Mouse (Mus musculus): ENCODE measurements at regions not wholly inside any gene's neighbourhood (a gene's known extent, or its start where the extent isn't known, plus 50 kb on each side); places are given as distances from the start of the nearest gene placed in this dataset.
A peak's percentile ranks its signal among the peaks of the same experiment; 100 is the strongest.
"Not testable (repeated sequence)": the region's sequence is repeated elsewhere in the genome, so short reads cannot be mapped to it uniquely, and the experiment has no call there.

DNA sequence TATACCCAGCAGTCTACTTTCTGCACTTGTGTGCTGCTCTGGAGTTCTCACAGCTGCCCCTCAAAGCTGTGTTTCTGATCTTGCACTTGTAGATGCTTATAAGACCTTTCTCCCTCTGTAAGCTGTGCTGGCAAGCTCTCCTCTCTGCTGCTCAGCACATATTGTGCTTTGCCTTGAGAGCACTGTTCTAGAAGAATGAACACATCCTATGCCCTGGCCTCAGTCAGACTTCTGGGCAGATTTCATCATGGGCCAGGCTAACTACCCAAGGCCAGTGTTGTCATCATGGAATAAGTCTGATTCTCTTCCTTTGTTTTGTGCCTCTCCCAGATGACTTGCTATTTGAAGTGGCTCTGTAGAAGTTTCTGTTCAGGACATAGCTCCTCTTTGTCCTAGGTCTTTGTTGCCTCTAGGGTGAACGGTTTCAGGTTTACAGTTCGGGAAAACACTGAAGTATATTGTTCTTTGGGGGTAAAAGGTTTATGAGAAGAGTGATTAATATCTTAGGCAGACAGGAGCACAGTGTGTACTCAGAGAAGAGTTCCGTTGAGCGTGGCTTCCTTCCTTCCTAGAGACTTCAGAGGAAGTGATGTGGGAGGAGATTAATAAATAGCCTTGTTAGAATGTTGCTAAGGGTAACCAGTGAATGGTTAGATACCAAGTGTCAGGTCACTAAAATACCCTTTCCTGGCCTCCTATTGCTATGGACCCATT is 70.8 kb downstream of the Pcdh18 start:
- peak; percentile 8 for DNase-seq (ENCODE audit: low spot score)

DNA sequence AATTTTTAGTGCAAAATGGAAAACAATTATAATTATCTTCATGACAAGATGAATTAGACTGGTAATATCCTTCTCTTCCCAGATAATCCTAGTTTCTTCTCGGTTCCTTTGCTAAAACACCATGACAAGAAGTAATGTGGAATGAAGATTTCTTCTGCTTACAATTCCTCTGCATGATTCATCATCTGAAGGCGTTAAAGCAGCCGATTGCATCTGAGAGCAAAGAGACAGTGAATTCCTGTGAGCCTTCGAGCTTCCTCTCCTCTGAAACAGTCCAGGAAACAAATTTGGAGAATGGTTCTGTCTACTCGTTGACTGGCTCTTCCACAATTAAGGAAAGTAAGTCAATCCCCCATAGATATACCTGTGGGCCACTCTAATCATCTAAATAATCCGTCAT is 82.2 kb downstream of the Pcdh18 start:
- DNase-seq (ENCODE audit: low spot score) = no peak

DNA sequence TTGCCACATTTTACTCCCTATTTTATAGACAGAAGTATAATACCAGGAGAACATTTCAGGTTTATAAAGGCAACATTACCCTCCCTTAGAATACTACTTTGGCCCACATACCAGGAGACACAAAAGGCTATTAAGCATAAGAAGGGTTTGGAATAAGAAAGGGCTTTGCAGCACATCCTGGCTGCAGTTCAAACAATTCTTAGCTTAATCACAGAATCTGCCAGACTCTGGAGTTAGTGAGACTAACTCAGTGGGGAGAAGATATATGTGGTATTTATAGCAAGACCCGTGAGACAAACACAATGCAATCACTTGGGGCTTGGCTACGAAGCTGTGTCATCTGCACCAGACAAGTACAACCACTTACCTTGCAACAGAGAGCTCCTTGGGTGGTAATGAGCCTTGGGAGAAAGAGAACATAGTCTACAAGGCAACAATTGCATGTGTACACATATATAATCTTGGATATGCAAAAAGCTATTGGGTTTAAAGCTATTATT is 84.4 kb downstream of the Pcdh18 start:
- no peak for DNase-seq (ENCODE audit: low spot score)

DNA sequence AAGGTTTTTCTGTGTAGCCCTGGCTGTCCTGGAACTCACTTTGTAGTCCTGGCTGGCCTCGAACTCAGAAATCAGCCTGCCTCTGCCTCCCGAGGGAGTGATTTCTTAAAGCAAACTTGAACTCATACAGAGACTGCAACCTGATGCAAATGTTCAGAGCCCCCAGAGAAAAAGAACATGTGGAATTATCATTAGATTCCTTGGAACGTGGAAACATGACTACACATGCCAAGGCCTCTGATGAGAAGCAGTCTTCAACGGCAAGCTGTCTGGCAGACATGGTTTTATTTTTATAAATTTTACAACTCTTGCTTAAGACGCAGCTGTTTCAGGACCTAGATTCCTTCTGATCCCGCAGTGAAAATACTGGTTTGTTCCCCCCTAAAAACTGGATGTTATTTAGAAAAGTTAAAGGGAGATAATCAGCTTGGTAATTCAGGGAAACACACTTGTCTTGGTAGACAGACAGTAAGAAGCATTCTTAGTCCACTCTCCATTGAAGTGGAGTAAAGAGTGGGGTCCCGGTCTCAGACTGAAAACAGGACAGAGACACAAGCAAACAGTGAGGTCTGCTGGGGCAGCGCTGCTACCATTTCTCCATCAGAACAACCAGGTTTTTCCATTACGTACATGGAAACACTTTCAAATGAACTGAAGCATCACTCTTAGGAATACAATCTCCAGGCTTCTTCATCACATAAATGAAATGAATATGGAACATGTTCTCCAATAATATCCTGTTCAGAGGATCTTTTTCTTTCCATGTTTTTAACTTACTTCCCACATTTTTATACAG is 89.4 kb downstream of the Pcdh18 start:
- no peak for DNase-seq (ENCODE audit: low spot score)

DNA sequence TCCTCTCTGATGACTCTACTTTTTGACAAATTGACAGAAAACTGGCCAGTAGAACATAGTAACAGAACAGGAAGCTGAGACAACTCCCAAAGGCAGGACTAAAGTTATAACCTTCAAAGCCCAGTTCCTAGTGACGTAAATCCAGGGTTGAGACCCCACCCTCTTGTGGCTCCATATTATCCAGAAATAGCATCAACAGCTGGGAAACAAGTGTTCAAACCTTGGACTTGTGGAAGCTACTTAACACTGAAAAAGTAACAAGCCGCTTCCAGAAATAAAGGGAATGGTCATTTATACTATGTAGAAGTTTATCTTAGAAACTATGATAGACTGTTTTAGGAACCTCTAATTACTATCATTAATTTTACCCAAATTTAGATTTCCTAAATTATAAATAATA is 90.6 kb downstream of the Pcdh18 start:
- DNase-seq (ENCODE audit: low spot score) = no peak

DNA sequence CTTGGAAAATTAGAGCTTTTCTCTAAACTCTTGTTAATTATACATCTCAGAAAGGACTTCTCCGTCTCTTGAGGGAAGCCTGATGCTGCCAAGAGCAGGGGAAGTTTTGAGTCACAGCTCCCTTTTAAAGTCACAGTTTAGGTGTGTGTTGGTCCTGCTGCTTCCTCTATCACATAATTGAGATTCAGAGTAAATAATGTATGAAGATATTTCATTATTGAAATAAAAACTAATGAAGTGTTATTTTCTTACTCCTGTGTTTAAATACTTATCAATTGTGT is 108.3 kb downstream of the Pcdh18 start:
- no peak for DNase-seq (ENCODE audit: low spot score)

DNA sequence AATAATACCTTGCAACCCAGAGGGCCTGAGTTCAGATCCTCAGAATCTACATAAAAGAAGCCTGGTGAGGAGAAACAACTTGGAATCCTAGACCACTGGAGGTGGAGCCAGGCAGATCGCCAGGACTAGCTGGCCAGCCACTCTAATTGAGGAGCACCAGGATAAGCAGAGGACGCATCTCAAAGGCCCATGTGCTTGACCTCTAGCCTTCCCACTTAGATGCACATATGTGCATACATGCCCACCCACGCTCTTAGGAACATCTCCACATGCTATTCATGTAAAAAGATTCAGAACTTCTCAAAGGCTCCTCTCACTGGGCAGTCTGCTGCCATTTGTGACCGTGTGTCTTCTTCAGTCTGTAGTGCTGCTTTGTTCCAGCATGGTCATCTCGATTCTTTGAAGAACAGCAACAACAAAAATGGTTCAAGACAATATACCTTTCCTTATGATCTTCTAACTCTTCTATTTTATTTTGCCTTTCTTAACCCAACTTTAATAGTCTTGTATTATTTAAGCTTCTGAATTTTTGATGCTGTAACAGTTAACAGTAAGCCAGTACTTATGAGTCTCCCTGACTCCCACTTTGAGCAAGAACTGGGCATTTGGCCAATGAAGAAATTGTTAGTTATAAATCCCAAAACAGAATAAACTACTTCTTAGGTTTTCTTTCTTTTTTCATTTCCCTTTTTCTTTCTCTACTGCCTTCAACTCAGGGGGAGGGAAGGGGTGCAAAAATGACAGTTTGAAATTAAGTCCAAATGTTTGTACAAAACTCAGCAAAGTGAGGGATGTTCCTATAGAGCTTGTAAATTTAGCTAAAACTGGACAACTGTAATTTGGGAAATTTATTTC is 108.9 kb downstream of the Pcdh18 start:
- no peak for DNase-seq (ENCODE audit: low spot score)

DNA sequence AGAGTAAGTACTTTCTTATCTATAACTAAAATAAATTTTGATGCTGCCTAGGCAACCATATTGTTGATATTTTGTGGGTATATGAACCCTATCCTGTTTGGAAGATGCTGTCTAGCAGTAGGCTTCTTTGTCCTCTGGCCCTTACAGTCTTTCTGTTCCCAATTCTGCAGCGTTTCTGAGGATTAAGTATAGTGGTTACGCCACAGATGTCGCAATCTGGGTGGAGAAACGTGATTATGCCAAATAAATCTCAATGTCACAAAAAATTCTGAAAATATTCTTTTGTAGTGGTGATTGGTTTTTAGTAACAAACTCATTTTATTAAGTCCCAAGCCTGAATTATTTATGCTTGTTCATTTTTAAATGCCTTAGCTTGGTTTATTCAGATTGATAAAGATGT is 112.1 kb downstream of the Pcdh18 start:
- no peak for DNase-seq (ENCODE audit: low spot score)

DNA sequence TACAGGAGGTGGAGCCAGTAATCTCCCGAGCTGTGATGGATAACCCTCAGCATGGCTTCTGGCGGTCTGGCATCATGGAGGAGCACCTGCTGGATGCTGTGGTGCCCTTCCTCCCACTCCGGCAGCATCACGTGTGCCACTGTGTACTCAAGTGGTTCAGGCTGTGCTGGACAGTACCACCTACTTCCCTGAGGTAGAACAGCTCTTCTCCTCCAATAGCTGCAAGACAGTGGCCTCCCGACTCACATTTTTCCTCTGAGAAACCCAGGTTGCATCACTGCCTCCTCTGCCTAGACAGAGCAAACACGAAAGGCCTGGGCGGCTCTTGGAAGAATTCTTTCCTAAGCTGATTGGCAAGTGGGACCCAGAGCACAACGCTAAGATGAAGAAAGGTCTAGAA is 113.3 kb downstream of the Pcdh18 start:
- no peak for DNase-seq (ENCODE audit: low spot score)

DNA sequence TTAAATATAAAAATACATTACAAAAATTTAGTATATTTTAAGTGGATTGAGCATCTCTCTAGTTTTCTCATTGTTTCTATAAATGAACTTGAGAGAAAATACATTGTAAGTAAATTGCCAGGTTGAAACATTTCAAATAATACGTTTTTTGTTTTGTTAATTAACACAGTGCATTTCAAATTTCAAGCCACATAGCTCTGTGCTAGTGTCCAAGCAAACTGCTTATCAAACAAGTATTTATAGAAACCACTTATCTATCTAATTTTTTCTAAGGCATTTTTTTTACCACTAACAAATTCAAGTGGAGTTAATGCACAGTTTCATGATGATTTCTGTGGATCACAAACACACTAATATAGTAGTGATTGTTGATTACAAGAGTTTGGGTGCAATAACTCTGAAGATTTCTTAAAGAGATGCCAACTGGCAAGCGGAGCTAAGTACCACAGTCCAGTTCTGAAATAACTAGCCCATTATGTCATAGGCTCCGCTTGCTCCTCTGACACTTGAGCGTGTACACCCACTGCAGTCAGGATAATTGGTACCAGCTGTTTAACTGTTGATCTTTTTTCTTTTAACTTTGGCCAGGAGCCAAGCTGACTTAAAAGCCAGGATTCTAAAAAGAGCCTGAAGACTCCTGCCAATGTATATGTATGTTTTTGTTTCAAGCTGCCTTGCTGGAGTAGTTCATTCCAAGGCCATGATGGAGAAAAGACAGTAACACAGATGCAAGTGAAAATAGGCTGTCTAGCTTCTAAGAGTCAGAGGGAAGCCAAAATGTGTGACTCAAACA is 115.0 kb downstream of the Pcdh18 start:
- peak; percentile 90 for DNase-seq (ENCODE audit: low spot score)

DNA sequence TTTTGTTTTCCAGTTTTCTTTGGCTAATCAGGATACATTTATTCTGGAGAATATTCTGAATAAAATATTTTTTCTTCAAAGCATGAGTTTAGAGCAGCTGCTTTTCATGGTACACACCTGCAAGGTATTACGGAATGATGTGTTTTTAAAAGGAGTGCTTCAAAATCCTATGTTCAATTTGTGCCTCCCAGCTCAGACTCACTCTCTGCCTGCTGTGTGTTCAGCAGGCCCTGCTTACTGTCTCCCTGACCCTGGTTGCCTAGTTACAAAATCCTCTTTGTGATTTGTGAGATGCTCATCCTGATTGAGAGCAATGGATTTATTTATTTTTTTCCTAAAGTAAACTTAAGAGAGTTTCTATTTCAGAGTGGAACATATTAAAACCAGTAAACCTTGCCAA is 115.7 kb downstream of the Pcdh18 start:
- DNase-seq (ENCODE audit: low spot score) = peak; percentile 56

DNA sequence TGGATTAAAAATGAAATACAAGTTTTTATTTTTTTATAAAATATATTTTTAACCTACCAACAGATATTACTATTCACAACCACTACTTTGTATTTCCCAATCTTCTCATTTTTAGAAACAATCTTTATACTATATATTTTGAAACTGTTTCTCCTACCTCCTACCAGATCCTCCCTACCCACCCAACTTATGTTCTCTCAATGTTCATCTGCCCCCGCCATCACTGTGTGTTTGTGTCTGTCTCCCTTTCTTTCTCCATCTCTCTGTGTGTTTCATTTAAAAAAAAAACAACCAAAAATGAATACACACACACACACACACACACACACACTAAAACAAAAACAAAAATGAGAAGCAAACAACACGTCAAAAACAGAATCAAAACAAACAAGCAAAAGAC is 118.5 kb downstream of the Pcdh18 start:
- no peak for DNase-seq (ENCODE audit: low spot score)

DNA sequence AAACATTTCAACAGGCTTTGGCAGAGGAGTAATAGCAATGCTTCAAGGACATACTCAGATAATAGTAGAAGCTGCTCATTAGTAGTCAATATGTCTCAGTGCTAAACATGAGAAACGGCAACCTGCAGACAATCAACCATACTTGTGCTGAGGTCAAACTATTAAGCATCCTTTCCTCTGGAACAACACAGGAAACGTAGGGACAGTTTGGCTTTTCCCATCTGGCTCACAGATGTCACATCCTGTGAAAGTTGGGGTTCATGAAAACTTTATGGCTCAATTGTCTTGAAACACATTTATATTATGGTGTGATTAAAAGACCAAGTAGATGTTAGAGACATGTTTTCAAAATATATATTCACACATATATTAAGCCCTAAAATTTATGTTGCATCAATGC is 120.4 kb downstream of the Pcdh18 start:
- DNase-seq (ENCODE audit: low spot score) = peak; percentile 57

DNA sequence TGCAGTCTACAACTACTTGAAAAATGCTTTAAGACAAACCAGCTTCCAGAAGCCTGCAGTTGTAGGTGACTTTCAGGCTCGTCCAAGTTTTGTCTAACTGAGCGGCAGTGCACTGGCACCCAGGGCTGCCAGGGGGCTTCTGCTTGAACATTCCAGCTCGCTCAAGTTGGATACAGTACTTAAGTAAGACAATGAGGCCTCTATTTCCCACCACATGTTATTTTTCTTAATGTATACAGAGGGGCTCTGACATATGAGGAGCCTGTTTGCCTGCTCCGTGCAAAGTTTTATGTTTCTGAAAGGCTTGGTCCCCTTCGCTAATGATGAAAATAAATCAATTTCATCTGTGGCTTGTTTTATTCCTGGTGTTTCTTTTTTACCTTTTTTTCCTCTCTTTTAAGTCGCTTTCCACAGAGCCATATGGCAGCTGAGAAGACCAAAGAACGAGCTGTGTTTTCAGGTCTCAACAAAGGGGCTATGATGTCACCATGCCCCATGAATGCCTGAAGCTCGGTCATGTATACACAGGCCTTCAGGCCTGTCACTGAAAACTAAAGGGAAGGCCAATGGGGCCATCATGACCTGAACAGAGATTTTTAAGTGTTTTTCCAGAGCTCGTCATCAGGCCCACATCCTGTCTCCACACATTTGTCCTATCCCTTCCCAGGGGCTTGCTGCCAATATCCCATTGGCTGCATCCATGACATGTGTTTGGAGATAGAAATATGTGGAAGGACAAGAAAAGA is 164.2 kb downstream of the Pcdh18 start:
- DNase-seq (ENCODE audit: low spot score) = peak; percentile 73

DNA sequence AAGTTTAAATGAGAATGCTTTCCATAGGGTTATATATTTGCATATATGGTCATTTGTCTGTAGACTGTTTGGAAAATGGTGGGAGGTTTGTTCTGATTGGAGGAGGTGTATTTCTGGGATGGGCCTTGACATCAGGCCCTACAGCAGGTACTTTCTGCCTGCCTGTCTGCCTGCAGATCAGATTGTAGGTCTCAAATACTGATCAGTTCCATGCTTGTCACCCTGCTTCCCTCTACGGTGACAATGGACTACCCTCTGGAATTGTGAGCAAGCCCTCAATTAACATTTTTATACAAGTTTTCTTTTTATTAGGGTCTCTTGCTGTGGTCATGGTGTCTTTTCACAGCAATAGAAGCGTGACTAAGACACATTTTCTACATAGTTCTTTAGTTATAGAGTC is 166.9 kb downstream of the Pcdh18 start:
- DNase-seq (ENCODE audit: low spot score) = no peak

DNA sequence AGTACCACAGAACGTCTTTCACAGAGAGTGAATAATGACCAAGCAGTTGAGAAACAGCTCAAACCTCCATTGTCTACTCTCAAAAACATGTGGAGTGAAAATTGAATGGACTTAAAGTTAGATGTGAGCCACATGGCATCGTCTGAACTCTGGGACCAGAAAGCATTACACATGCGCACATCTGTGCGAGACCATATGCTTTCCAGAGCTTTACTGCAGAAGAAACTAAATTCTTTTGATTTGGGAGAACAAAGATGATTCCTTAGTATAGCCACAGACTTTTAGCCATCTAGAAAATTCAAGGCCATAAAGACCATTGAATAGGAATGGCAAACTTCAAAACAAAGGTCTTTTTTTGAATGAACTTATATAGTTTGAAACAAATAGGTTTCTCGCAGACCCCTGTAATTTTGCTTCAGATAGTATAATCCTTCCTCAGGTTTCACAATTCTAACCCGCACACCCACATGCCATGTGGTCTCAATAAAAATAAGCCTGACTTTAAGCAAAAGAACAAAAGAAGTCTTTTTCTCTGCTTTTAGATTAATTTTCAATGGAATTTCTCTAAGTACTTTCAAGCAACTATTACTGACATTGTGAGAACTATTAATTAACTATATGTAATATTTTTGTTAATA is 170.5 kb downstream of the Pcdh18 start:
- peak; percentile 60 for DNase-seq (ENCODE audit: low spot score)

DNA sequence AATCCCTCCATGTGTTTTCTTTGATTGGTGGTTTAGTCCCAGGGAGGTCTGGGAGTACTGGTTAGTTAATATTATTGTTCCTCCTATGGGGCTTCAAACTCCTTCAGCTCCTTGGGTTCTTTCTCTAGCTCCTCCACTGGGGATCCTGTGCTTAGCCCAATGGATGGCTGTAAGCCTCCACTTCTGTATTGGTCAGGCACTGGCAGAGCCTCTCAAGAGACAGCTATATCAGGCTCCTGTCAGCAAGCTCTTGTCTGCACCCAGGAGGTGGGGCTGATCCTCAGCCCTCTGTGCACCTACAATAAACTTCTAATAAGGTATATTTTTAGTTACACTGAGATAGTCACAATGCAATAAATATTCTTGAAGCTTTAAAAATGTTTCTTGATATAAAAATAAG is 171.2 kb downstream of the Pcdh18 start:
- DNase-seq (ENCODE audit: low spot score) = not testable (repeated sequence)

DNA sequence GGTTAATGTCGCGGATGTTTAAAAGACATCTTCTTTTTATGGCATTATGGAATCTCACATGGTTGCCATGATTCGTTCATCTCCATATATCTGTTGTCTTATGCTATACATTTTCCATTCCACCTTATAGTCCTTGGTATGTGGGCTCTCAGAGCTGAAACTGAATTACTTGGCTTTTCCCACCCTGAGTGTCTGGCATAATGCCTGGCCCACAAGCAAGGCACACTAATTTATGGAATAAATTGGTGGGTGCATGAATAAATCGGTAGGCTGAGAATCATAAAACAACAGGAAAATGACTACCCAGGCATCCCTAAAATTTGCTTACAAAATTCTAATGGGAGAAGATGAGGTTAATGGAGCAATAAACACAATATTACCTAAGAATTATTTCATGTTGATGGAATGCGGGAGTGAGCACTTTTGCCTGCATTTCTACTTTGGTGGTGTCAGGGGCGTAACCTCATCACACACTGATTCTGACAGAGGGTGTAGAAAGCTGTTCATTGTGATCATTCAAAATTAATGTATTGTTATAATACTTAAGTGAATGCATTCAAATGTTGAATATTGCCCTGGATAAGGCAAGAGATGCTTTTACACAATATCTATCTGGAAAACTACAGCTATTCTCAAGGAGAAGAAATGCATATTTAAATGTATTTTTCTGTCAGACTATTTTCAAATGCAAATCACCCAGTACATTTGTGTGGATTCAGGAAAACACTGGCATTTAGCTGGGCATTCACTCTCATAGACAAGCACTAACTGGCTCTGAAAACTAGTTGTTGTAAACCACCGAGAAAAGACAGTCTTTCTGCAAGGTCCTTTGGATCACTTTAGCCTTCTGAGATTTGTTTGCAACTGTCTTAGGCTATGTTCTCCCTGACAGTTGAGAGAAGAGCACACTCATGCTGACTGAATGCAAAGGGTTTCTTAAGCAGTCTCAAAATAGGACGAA is 190.1 kb downstream of the Pcdh18 start:
- DNase-seq (ENCODE audit: low spot score) = no peak

DNA sequence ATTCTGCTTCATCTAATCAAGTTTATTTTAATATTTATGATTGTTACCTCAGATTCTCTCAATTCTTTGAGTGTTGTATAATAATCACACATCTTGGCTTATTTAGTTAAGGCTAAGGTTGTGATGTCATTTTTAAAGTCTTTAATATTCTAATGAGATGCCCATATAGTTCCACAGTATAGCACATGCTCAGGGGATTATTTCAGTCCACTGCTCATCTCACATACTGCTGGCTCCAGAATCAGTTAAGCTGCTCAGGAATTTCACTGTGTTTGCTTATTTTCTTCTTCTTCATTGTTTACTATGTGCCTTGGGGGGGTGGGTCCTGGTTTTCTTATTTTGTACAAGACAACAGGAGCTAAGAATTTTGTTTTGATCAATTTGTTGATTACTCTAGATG is 229.5 kb downstream of the Pcdh18 start:
- DNase-seq (ENCODE audit: low spot score) = no peak

DNA sequence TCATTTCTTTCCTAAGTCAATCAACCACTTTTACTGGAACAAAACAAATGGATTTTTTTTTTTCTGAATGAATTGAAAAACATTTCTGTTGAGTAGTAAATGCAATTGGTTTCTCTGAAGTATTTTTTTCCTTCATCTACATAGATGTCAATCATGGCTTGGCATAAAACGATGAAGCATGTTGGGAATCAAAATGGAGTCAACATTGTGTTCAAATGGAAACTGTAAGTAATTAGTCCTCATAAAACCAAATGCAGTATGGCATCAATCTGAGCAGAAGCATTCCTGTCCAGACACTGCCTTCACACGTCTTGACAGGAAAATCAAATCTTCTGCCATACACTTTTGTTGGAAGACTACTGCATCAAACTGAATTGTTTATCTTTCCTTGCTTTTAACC is 237.0 kb downstream of the Pcdh18 start:
- no peak for DNase-seq (ENCODE audit: low spot score)
